Mouse (Mus musculus) MEL (cell line): ENCODE data around the gene Slfn2.

ENCODE experiments used
- CTCF ChIP-seq, 3 experiments: IDR thresholded peaks in 2 of 3; conservative IDR thresholded peaks in 1 of 3; 2 replicates each; pipeline ENCODE4 v1.5.1; 2011 to 2012; ENCODE audit warnings: low read length in 3 of 3, low read depth in 2 of 3, mild to moderate bottlenecking in 2 of 3, improper control_type of control experiment in 1 of 3, inconsistent platforms in 1 of 3, mixed read lengths in 1 of 3, moderate library complexity in 1 of 3; ENCODE audit not compliant: control insufficient read depth in 1 of 3, insufficient read depth in 1 of 3, poor library complexity in 1 of 3, severe bottlenecking in 1 of 3
- E2F4 ChIP-seq: IDR thresholded peaks from 2 replicates; pipeline ENCODE4 v1.6.1; 2011; ENCODE audit warnings: low read depth, low read length, improper control_type of control experiment, borderline replicate concordance
- EP300 ChIP-seq, 2 experiments: IDR thresholded peaks; 2 replicates each; pipeline ENCODE4 v1.6.1; 2011; ENCODE audit warnings: improper control_type of control experiment in 2 of 2, low read length in 2 of 2, low read depth in 1 of 2, mild to moderate bottlenecking in 1 of 2
- GABPA ChIP-seq: IDR thresholded peaks from 2 replicates; pipeline ENCODE4 v1.6.1; 2012; ENCODE audit warnings: low read depth, mild to moderate bottlenecking, inconsistent platforms, low read length, improper control_type of control experiment, moderate library complexity
- JUND ChIP-seq: IDR thresholded peaks from 2 replicates; pipeline ENCODE4 v1.6.1; 2011; ENCODE audit warnings: low read depth, mild to moderate bottlenecking, improper control_type of control experiment, low read length
- MAFK ChIP-seq: IDR thresholded peaks from 2 replicates; pipeline ENCODE4 v1.6.1; 2011; ENCODE audit warnings: low read depth, mild to moderate bottlenecking, low read length, improper control_type of control experiment, borderline replicate concordance
- POLR2A ChIP-seq, 2 experiments: IDR thresholded peaks; 2 replicates each; pipeline ENCODE4 v1.6.1; 2011 to 2012; ENCODE audit warnings: low read length in 2 of 2, mild to moderate bottlenecking in 2 of 2, control low read depth in 1 of 2, improper control_type of control experiment in 1 of 2, low read depth in 1 of 2, moderate library complexity in 1 of 2; ENCODE audit not compliant: control insufficient read depth in 1 of 2, insufficient read depth in 1 of 2, poor library complexity in 1 of 2
- POLR2AphosphoS2 ChIP-seq: IDR thresholded peaks from 2 replicates; pipeline ENCODE4 v1.6.1; 2011; ENCODE audit warnings: low read length, improper control_type of control experiment
- POLR2AphosphoS5 ChIP-seq: IDR thresholded peaks from 2 replicates; pipeline ENCODE4 v1.6.1; 2012; ENCODE audit warnings: low read depth, borderline replicate concordance, mild to moderate bottlenecking, inconsistent platforms, low read length, moderate library complexity, mixed read lengths
- RAD21 ChIP-seq: IDR thresholded peaks from 2 replicates; pipeline ENCODE4 v1.6.1; 2011; ENCODE audit warnings: mild to moderate bottlenecking, low read depth, low read length, improper control_type of control experiment
- TCF12 ChIP-seq: IDR thresholded peaks from 2 replicates; pipeline ENCODE4 v1.6.1; 2014; ENCODE audit warnings: low read depth, mild to moderate bottlenecking, inconsistent platforms, low read length, improper control_type of control experiment, moderate library complexity
- USF1 ChIP-seq: IDR thresholded peaks from 2 replicates; pipeline ENCODE4 v1.6.1; 2014; ENCODE audit warnings: low read depth, mild to moderate bottlenecking, inconsistent platforms, low read length, improper control_type of control experiment, moderate library complexity
- ZC3H11A ChIP-seq: IDR thresholded peaks from 2 replicates; pipeline ENCODE4 v1.6.1; 2012; ENCODE audit warnings: low read depth, mild to moderate bottlenecking, inconsistent platforms, low read length, improper control_type of control experiment
- ZMIZ1 ChIP-seq: IDR thresholded peaks from 2 replicates; pipeline ENCODE4 v1.6.1; 2012; ENCODE audit warnings: low read depth, mild to moderate bottlenecking, inconsistent platforms, low read length, improper control_type of control experiment, moderate library complexity

GRCm38 (mm10) chr11:83060412-83061020 is 4.4 kb upstream of the Slfn2 start:
- TF ChIP-seq EP300 (IDR thresholded peaks at IDR 0.05; ENCODE audit: low read depth in 1 of 2, low read length in 2 of 2) (no peak), ZC3H11A (no peak), CTCF (IDR thresholded peaks at IDR 0.05 in 2 of 3, conservative IDR thresholded peaks at IDR 0.05 in 1 of 3; ENCODE audit: control insufficient read depth in 1 of 3, insufficient read depth in 1 of 3, low read depth in 2 of 3, low read length in 3 of 3, poor library complexity in 1 of 3, severe bottlenecking in 1 of 3) (no peak), POLR2A (IDR thresholded peaks at IDR 0.05; ENCODE audit: control insufficient read depth in 1 of 2, insufficient read depth in 1 of 2, low read depth in 1 of 2, low read length in 2 of 2, poor library complexity in 1 of 2) (no peak), JUND (no peak), USF1 (no peak), GABPA (no peak), POLR2AphosphoS5 (no peak), POLR2AphosphoS2 (no peak), MAFK (no peak), TCF12 (no peak), ZMIZ1 (no peak), E2F4 (no peak), RAD21 (no peak)
